Mouse (Mus musculus) erythroblast, embryonic 14.5 days (primary cell): ENCODE measurements around the gene Fbxo24.

ENCODE experiments used
- GATA1 ChIP-seq: IDR thresholded peaks from 2 replicates; pipeline ENCODE4 v1.6.1; 2012; ENCODE audit warnings: low read length, inconsistent platforms, mixed read lengths
- TAL1 ChIP-seq: IDR thresholded peaks from 3 replicates; pipeline ENCODE4 v1.6.1; 2012; ENCODE audit warnings: low read length, inconsistent platforms, mixed read lengths

DNA sequence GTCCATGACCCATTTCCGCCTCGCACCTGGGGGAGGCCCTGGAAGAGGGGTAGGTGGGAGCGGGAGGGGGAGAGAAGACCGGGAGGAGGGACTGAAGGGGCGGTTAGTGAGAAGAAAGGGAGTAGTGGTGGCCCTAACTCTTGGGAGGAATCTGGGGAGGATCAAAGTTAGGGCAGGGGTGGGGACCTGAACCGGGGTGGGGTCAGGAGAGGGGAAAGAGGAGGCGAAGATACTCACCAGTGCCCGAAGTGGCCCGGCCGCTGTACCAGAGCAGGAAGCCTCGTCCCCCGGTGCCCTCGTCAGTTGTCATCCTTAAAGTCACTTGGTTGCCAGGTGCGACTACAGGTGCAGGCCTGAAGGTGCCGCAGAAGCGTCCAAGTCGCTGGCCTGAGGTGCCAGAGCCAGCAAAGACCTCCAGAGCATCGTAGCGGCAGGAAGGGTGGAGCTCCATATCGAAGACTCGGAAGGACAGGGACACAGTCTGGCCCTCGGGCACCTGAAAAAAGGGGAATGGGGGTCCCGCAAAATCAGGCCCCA, 20.1 kb downstream of the Fbxo24 start:
- TF ChIP-seq TAL1 (no peak), GATA1 (no peak)
